Mouse (Mus musculus) liver, embryonic 12.5 days (tissue): ENCODE data around the gene Hmox2. TPM values are rescaled to one million over a fixed set of nuclear protein-coding genes. Genes with fewer than 3 reads are reported as not detected.
A peak's percentile ranks its signal among the peaks of the same experiment; 100 is the strongest.

Experiments used
- ATAC-seq: fragments of 200-750 bp; cut with Nextera tagmentation; 2 replicates; pipeline ENCODE4 v1.8.0; 2017; ENCODE audit warnings: moderate number of reproducible peaks, mild to moderate bottlenecking, moderate library complexity
- H3K27ac ChIP-seq: fragments of 300-500 bp; sonication (generic); 2 replicates; pipeline ENCODE4 v1.5.1; 2016; ENCODE audit warnings: mild to moderate bottlenecking
- H3K27me3 ChIP-seq: fragments of 300-500 bp; sonication (generic); replicated peaks from 2 replicates; pipeline ENCODE4 v1.6.1; 2016; ENCODE audit warnings: mild to moderate bottlenecking, moderate library complexity
- H3K36me3 ChIP-seq: fragments of 300-500 bp; sonication (generic); 2 replicates; pipeline ENCODE4 v1.6.1; 2016; ENCODE audit warnings: mild to moderate bottlenecking, moderate library complexity
- H3K4me1 ChIP-seq: fragments of 300-500 bp; sonication (generic); 2 replicates; pipeline ENCODE4 v1.6.1; 2016
- H3K4me2 ChIP-seq: fragments of 300-500 bp; sonication (generic); 2 replicates; pipeline ENCODE4 v1.6.1; 2016; ENCODE audit warnings: mild to moderate bottlenecking, moderate library complexity
- H3K4me3 ChIP-seq: fragments of 300-500 bp; sonication (generic); 2 replicates; pipeline ENCODE4 v1.5.1; 2016; ENCODE audit warnings: mild to moderate bottlenecking, moderate library complexity
- H3K9ac ChIP-seq: fragments of 300-500 bp; sonication (generic); 2 replicates; pipeline ENCODE4 v1.6.1; 2016; ENCODE audit warnings: mild to moderate bottlenecking, moderate library complexity
- H3K9me3 ChIP-seq: fragments of 300-500 bp; sonication (generic); replicated peaks from 2 replicates; pipeline ENCODE4 v1.6.1; 2016; ENCODE audit warnings: mild to moderate bottlenecking, moderate library complexity
- WGBS: fragments of 180-500 bp; shearing (Covaris S2); methylation state at CpG from one replicate; pipeline ENCODE4 v1.1.7; 2016; ENCODE audit not compliant: insufficient replicate concordance; 5-methylcytosine and 5-hydroxymethylcytosine counted together
- polyA plus RNA-seq: library from polyadenylated mRNA; unstranded; fragments of >200 nt; fragmentation: Nextera tagmentation; extraction: Ambion mirVana; gene quantifications from 2 replicates; pipeline ENCODE4 v1.2.1, GENCODE M21; 2016

Hmox2 gene
- polyA plus RNA-seq, 1 experiment from 2014 or later, result 42.5 TPM

GRCm38 (mm10) chr16:4768719-4769118 lies 42.6 kb downstream of the Hmox2 start:
- H3K27me3 ChIP-seq, result no peaks in the 10 kb centered on the region
- H3K36me3 ChIP-seq, result peaks cover 75% of the 10 kb centered on the region
- H3K9me3 ChIP-seq, result no peaks in the 10 kb centered on the region
- 0 out of 2 replicates have a peak, but pooled peaks have one; percentile 35 for ATAC-seq
- no peak overlapping the region for H3K27ac ChIP-seq
- H3K9ac ChIP-seq, result no peak overlapping the region
- 74% methylated on average over 5 of the region's 5 CpGs for WGBS
- H3K4me2 ChIP-seq, result no peak overlapping the region
- H3K4me1 ChIP-seq, result peaks cover 7% of the 10 kb centered on the region
- H3K4me3 ChIP-seq, result no peak overlapping the region

- H3K9ac ChIP-seq, result no peak overlapping the region
- WGBS, result 39% methylated on average over 1 of the region's 1 CpGs
- no peak overlapping the region for H3K4me2 ChIP-seq
- peaks cover 23% of the 10 kb centered on the region for H3K4me1 ChIP-seq
- ATAC-seq, result no peak
- no peak overlapping the region for H3K4me3 ChIP-seq
- no peaks in the 10 kb centered on the region for H3K27me3 ChIP-seq
- no peaks in the 10 kb centered on the region for H3K9me3 ChIP-seq
- H3K36me3 ChIP-seq, result peaks cover 33% of the 10 kb centered on the region
- H3K27ac ChIP-seq, result no peak overlapping the region
These were observed 47.3 kb downstream of the Hmox2 start for GRCm38 (mm10) chr16:4773289-4773970.

GRCm38 (mm10) chr16:4777171-4777904 lies 51.2 kb downstream of the Hmox2 start:
- Histone ChIP-seq H3K9me3 (no peaks in the 10 kb centered on the region), H3K4me3 (no peak overlapping the region), H3K27me3 (no peaks in the 10 kb centered on the region), H3K27ac (no peak overlapping the region), H3K4me2 (no peak overlapping the region), H3K9ac (no peak overlapping the region), H3K4me1 (peaks cover 23% of the 10 kb centered on the region), H3K36me3 (peaks cover 5% of the 10 kb centered on the region; the same call in 1 of the 2 replicates)
- ATAC-seq, result 0 out of 2 replicates have a peak, but pooled peaks have one; percentile 27
- WGBS, result 78% methylated on average over 3 of the region's 3 CpGs

GRCm38 (mm10) chr16:4777905-4778609 lies 51.9 kb downstream of the Hmox2 start:
- H3K9me3 ChIP-seq, result no peaks in the 10 kb centered on the region
- peaks cover 22% of the 10 kb centered on the region for H3K4me1 ChIP-seq
- H3K4me2 ChIP-seq, result no peak overlapping the region
- 63% methylated on average over 4 of the region's 4 CpGs for WGBS
- no peak for ATAC-seq
- H3K27ac ChIP-seq, result no peak overlapping the region
- H3K27me3 ChIP-seq, result no peaks in the 10 kb centered on the region
- no peak overlapping the region for H3K4me3 ChIP-seq
- peaks cover 5% of the 10 kb centered on the region; the same call in 1 of the 2 replicates for H3K36me3 ChIP-seq
- no peak overlapping the region for H3K9ac ChIP-seq

- Histone ChIP-seq H3K4me2 (no peak overlapping the region), H3K36me3 (peaks cover 5% of the 10 kb centered on the region; the same call in 1 of the 2 replicates), H3K9ac (no peak overlapping the region), H3K27ac (no peak overlapping the region), H3K4me1 (peaks cover 15% of the 10 kb centered on the region), H3K27me3 (no peaks in the 10 kb centered on the region), H3K4me3 (no peak overlapping the region), H3K9me3 (no peaks in the 10 kb centered on the region)
- ATAC-seq, result no peak
- 77% methylated on average over 4 of the region's 4 CpGs for WGBS
These were observed 52.8 kb downstream of the Hmox2 start for GRCm38 (mm10) chr16:4778940-4779339.

- Histone ChIP-seq H3K9ac (no peak overlapping the region), H3K27me3 (no peaks in the 10 kb centered on the region), H3K27ac (no peak overlapping the region), H3K9me3 (no peaks in the 10 kb centered on the region), H3K4me2 (no peak overlapping the region), H3K4me3 (no peak overlapping the region), H3K4me1 (peaks cover 15% of the 10 kb centered on the region), H3K36me3 (peaks cover 5% of the 10 kb centered on the region; the same call in 1 of the 2 replicates)
- ATAC-seq, result no peak
- 74% methylated on average over 5 of the region's 5 CpGs for WGBS
These were observed 55.5 kb downstream of the Hmox2 start for GRCm38 (mm10) chr16:4781524-4782196.

- peaks cover 9% of the 10 kb centered on the region for H3K4me1 ChIP-seq
- H3K27ac ChIP-seq, result no peak overlapping the region
- no peak overlapping the region for H3K4me3 ChIP-seq
These were observed 56.4 kb downstream of the Hmox2 start for GRCm38 (mm10) chr16:4782515-4782914.

GRCm38 (mm10) chr16:4785706-4786105 lies 59.5 kb downstream of the Hmox2 start:
- Histone ChIP-seq H3K36me3 (peaks cover 3% of the 10 kb centered on the region; the same call in 1 of the 2 replicates), H3K9ac (no peak overlapping the region), H3K27ac (no peak overlapping the region), H3K4me1 (peaks cover 18% of the 10 kb centered on the region), H3K4me2 (no peak overlapping the region), H3K27me3 (no peaks in the 10 kb centered on the region), H3K4me3 (no peak overlapping the region), H3K9me3 (no peaks in the 10 kb centered on the region)
- ATAC-seq, result no peak
- WGBS, result 66% methylated on average over 4 of the region's 4 CpGs

More at GRCm38 (mm10) chr16:4782515-4782914, 56.4 kb downstream of the Hmox2 start:
- Histone ChIP-seq H3K9me3 (no peaks in the 10 kb centered on the region), H3K4me2 (no peak overlapping the region), H3K9ac (no peak overlapping the region), H3K27me3 (no peaks in the 10 kb centered on the region), H3K36me3 (peaks cover 7% of the 10 kb centered on the region; the same call in 1 of the 2 replicates)
- no peak for ATAC-seq

GRCm38 (mm10) chr16:4788176-4788575 lies 62.0 kb downstream of the Hmox2 start:
- Histone ChIP-seq H3K4me2 (no peak overlapping the region), H3K27ac (no peak overlapping the region), H3K36me3 (peaks cover 3% of the 10 kb centered on the region; the same call in 1 of the 2 replicates), H3K4me3 (no peak overlapping the region), H3K9ac (no peak overlapping the region), H3K4me1 (peaks cover 18% of the 10 kb centered on the region), H3K27me3 (no peaks in the 10 kb centered on the region), H3K9me3 (no peaks in the 10 kb centered on the region)
- no peak for ATAC-seq

- peak; percentile 48 for ATAC-seq
- peak overlapping the region; percentile 85 for H3K27ac ChIP-seq
- peak overlapping the region; percentile 75 for H3K9ac ChIP-seq
- peaks cover 3% of the 10 kb centered on the region; the same call in 1 of the 2 replicates for H3K36me3 ChIP-seq
- peak overlapping the region; percentile 77 for H3K4me3 ChIP-seq
- H3K27me3 ChIP-seq, result no peaks in the 10 kb centered on the region
- H3K4me2 ChIP-seq, result peak overlapping the region; percentile 90
- peaks cover 18% of the 10 kb centered on the region for H3K4me1 ChIP-seq
- WGBS, result 0% methylated on average over 29 of the region's 29 CpGs
- H3K9me3 ChIP-seq, result no peaks in the 10 kb centered on the region
These were observed 63.2 kb downstream of the Hmox2 start for GRCm38 (mm10) chr16:4789311-4789768.

- Histone ChIP-seq H3K36me3 (peaks cover 3% of the 10 kb centered on the region; the same call in 1 of the 2 replicates), H3K9me3 (no peaks in the 10 kb centered on the region), H3K4me2 (peak within 1 kb of the TSS; percentile 90), H3K4me3 (peak within 1 kb of the TSS; percentile 77), H3K9ac (peak within 1 kb of the TSS; percentile 75), H3K27me3 (no peaks in the 10 kb centered on the region), H3K4me1 (peaks cover 18% of the 10 kb centered on the region), H3K27ac (peak within 1 kb of the TSS; percentile 85)
- ATAC-seq, result peak; percentile 97
- 1% methylated on average over 51 of the region's 51 CpGs for WGBS
These were observed 63.8 kb downstream of the Hmox2 start, which contains the start of gene Cdip1 for GRCm38 (mm10) chr16:4789810-4790559. Cdip1 (minus strand) TSS chr16:4790292.
